Mouse (Mus musculus) brain, embryonic 14.5 days (tissue): Measurements from ENCODE around the gene Prdm1.

Experiments used
- CTCF ChIP-seq: fragments of 200-500 bp; IDR thresholded peaks from 2 replicates; pipeline ENCODE4 v1.5.1; 2012; ENCODE audit warnings: inconsistent platforms, mild to moderate bottlenecking, moderate library complexity, borderline replicate concordance; ENCODE audit not compliant: insufficient read depth, insufficient read length; ENCODE audit errors: extremely low read depth
- POLR2A ChIP-seq: fragments of 200-500 bp; IDR thresholded peaks from 2 replicates; pipeline ENCODE4 v1.6.1; 2012; ENCODE audit warnings: mild to moderate bottlenecking, inconsistent platforms, borderline replicate concordance; ENCODE audit not compliant: poor library complexity, insufficient read depth, insufficient read length, severe bottlenecking; ENCODE audit errors: extremely low read depth

DNA sequence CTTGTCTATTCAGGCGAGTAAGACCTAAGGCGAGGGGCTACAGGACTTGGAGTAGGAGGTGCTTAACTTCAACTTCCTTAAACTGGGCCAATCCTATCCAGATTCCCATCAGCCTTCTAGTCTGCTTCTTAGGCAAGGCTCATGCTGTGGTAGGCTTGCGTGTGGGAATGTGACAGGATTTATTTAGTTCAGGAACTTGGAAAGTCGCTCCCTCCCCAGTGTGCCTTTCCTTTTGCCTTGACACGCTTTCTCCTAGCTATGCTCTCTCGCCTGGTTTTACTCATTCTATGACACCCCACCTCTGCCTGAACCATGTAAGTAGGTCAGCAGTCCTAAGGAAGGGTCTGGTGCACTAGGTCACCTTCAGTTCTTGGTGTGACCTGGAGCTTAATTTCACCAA lies 9.8 kb upstream of the Prdm1 start:
- TF ChIP-seq CTCF = no peak
- no peak for TF ChIP-seq POLR2A
